Mouse (Mus musculus): ENCODE measurements around the gene Sp2. TPM values are rescaled to one million over a fixed set of nuclear protein-coding genes. Genes with fewer than 3 reads are reported as not detected.
A peak's percentile ranks its signal among the peaks of the same experiment; 100 is the strongest.

Sp2 gene
- polyA plus RNA-seq, 1 experiment from 2014 or later = 19.6 TPM

DNA sequence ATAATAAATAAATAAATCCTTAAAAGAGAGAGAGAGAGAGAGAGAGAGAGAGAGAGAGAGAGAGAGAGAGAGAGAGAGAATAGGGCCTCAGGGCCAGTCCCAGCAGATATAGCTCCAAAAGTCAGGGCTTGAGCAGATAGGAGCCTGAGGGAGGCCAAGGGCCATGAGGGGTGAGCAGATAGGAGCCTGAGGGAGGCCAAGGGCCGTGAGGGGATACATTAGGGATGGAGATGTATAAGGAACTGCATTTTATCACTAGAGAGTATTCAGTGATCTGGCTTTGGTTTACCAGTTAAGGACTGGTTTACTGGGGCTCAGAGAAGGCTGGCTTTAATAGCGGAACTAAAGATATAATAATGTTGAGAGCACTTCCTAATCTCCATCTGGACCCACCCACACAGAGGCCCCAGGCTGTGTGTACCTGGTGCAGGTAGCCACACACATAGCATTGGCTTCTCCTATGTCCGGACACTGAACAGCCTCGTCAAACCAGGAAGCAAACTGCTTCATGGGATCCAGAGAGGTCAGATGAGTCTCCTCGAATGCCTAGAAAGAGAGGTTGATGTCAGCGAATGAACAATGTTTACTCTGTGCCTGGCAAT is 40.7 kb downstream of the Sp2 start:
- no peaks in the 10 kb centered on the region for H3K9me3 ChIP-seq
- H3K4me2 ChIP-seq (replicated peaks) = no peak overlapping the region
- H3K4me3 ChIP-seq (replicated peaks) = no peak overlapping the region
- peaks cover 18% of the 10 kb centered on the region for H3K4me1 ChIP-seq (replicated peaks)
- H3K36me3 ChIP-seq = no peaks in the 10 kb centered on the region
- ATAC-seq = no peak
- H3K27me3 ChIP-seq = peaks cover 11% of the 10 kb centered on the region; the same call in 1 of the 2 replicates
- no peak overlapping the region for H3K9ac ChIP-seq (replicated peaks)
- WGBS = 80% methylated on average over 6 of the region's 6 CpGs
- H3K27ac ChIP-seq = no peak overlapping the region

GRCm38 (mm10) chr11:96940578-96941465 is 41.9 kb downstream of the Sp2 start:
- no peak for ATAC-seq
- peaks cover 11% of the 10 kb centered on the region; the same call in 1 of the 2 replicates for H3K27me3 ChIP-seq
- no peak overlapping the region for H3K4me3 ChIP-seq (replicated peaks)
- H3K4me1 ChIP-seq (replicated peaks) = peaks cover 18% of the 10 kb centered on the region
- no peak overlapping the region for H3K9ac ChIP-seq (replicated peaks)
- no peak overlapping the region for H3K4me2 ChIP-seq (replicated peaks)
- H3K27ac ChIP-seq = no peak overlapping the region
- 74% methylated on average over 16 of the region's 16 CpGs for WGBS
- no peaks in the 10 kb centered on the region for H3K9me3 ChIP-seq
- H3K36me3 ChIP-seq = no peaks in the 10 kb centered on the region

DNA sequence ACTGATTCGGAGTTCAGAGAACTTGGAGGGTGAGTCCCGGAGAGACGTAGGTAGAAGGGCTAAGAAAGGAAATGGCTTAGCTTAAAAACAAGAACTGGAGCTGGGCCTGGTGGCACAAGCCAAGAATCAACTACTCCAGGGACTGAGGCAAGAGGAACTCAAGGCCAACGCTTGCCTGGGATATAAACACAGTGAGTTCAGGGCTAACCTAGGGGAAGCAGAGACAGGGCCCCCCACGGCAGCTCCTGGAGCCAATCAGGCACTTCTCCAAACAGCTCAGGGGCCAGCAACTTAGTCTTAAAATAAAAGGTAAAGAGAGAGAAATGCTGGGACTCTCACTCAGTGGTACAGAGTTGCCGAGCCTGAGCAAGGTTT is 44.3 kb downstream of the Sp2 start:
- peaks cover 10% of the 10 kb centered on the region for H3K4me1 ChIP-seq (replicated peaks)
- H3K9me3 ChIP-seq = no peaks in the 10 kb centered on the region
- 87% methylated on average over 6 of the region's 6 CpGs for WGBS
- H3K36me3 ChIP-seq = no peaks in the 10 kb centered on the region
- H3K27ac ChIP-seq = no peak overlapping the region
- ATAC-seq = no peak
- H3K4me3 ChIP-seq (replicated peaks) = no peak overlapping the region
- peaks cover 7% of the 10 kb centered on the region; the same call in 1 of the 2 replicates for H3K27me3 ChIP-seq
- H3K9ac ChIP-seq (replicated peaks) = no peak overlapping the region
- H3K4me2 ChIP-seq (replicated peaks) = no peak overlapping the region

DNA sequence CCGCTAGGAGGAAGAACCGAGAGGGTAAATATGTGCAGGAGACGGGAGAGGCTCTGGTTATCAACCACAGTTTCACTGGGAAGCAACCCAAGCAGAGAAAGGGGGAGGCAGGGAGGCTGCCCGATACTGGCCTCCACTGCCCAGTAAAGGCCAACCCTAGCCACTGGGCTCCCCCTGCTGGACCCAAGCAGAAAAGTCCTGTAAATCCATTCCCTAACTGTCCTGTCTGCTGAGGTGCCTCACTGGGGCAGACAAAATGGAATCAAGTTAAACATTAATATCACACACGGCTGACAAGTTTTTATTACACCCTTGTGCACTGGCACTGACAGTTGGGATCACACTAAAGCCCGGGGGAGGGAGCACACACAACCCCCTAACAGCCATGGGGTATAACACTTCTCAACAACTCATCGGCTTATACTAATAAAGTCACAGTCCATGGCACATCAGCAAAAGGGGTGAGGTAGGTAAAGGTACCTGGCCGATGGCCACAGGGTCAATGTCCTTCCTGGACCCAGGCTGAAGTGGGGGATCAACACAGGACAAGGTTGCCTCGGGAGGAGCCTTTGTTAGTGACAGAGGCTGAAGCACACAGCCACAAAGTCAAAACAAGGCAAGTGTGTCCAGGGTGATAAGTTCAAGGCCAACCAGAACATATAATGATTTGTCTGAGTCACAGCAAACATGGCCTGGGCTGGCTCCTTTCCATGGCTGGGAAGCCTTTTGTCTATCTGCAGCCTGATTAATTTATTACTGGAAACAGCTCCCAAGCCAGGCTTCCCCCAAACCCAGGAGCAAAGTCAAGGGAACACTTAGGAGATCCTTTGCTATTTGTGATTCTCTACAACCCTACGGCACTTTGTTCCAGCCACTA is 45.0 kb downstream of the Sp2 start:
- 51% methylated on average over 10 of the region's 10 CpGs for WGBS
- no peak overlapping the region for H3K4me2 ChIP-seq (replicated peaks)

DNA sequence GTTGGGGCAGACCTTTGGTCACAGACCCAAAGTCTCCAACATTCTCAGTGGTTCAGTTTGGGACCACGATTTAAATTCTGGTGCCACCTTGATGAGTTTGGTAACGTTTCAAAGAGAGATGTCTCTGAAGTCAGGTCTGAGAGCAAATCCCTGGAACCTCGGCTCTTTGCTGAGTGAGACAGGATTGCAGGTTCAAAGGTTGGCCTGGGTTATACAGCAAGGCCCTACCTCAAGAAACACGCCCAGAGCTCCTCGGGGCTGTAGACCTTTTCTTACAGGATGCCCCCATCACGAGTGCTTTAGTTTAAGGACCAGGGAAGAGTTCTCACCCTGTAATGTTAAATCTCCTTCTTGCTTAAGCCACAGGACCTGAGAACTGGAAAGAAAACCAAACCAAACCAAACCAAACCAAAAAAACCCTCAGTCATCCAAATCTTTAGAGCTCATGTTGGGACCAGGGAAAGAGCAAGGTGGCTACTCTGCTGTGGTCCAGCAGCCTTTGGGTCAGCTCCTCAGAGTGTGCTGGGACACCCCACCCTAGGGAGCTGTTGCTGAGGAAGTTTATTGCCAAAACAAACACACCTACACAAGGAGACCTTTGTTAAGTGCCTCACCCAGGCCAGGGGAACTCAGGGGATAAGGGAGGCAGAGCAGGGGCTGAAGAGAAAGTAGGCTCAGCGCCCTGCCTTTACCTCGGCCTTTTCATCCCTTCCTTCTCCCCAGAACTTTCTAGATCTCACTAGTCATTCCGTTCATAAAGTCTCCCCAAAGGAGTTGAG is 46.7 kb downstream of the Sp2 start:
- Histone ChIP-seq H3K27ac (no peak overlapping the region), H3K27me3 (0 out of 2 replicates have a peak, but pooled peaks cover 3% of the 10 kb centered on the region), H3K4me1 (replicated peaks) (peaks cover 7% of the 10 kb centered on the region), H3K9ac (replicated peaks) (no peak overlapping the region), H3K9me3 (no peaks in the 10 kb centered on the region), H3K36me3 (no peaks in the 10 kb centered on the region), H3K4me2 (replicated peaks) (no peak overlapping the region), H3K4me3 (replicated peaks) (no peak overlapping the region)
- ATAC-seq = no peak
- 90% methylated on average over 9 of the region's 9 CpGs for WGBS

More for the DNA sequence above, 45.0 kb downstream of the Sp2 start:
- Histone ChIP-seq H3K27ac (no peak overlapping the region), H3K9ac (replicated peaks) (no peak overlapping the region), H3K27me3 (peaks cover 3% of the 10 kb centered on the region; the same call in 1 of the 2 replicates), H3K4me3 (replicated peaks) (no peak overlapping the region), H3K36me3 (no peaks in the 10 kb centered on the region), H3K4me1 (replicated peaks) (peaks cover 7% of the 10 kb centered on the region), H3K9me3 (no peaks in the 10 kb centered on the region)
- ATAC-seq = 0 out of 2 replicates have a peak, but pooled peaks have one; percentile 17

DNA sequence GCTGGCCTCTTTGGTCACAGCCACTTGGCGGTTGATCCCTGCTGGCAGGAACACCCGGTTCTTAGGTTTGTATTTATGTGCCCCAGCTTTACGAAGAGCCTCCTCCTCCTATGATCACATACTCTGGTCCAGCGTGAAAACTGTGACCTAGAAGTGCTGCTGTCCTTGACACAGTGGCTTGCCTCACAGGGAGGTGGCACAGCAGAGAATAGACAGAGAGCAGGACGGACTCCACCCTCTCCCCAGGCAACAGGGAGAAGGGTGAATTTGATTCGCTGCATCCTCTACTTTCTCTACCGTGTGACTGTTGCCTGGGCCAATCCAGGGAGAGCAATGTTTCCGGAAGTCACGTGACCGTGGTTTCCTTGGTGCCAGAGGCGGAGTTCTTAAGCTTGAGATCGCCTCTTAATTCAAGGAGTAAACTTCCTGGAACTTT is 47.8 kb downstream of the Sp2 start:
- 19% methylated on average over 12 of the region's 12 CpGs for WGBS
- Histone ChIP-seq H3K9ac (replicated peaks) (no peak overlapping the region), H3K36me3 (no peaks in the 10 kb centered on the region), H3K4me1 (replicated peaks) (peaks cover 7% of the 10 kb centered on the region), H3K4me3 (replicated peaks) (no peak overlapping the region; the same call in 1 of the 2 replicates), H3K27ac (no peak overlapping the region), H3K27me3 (peaks cover 3% of the 10 kb centered on the region; the same call in 1 of the 2 replicates), H3K4me2 (replicated peaks) (peak overlapping the region; percentile 38), H3K9me3 (no peaks in the 10 kb centered on the region)
- peak; percentile 80; the same call in 1 of the 2 replicates for ATAC-seq

DNA sequence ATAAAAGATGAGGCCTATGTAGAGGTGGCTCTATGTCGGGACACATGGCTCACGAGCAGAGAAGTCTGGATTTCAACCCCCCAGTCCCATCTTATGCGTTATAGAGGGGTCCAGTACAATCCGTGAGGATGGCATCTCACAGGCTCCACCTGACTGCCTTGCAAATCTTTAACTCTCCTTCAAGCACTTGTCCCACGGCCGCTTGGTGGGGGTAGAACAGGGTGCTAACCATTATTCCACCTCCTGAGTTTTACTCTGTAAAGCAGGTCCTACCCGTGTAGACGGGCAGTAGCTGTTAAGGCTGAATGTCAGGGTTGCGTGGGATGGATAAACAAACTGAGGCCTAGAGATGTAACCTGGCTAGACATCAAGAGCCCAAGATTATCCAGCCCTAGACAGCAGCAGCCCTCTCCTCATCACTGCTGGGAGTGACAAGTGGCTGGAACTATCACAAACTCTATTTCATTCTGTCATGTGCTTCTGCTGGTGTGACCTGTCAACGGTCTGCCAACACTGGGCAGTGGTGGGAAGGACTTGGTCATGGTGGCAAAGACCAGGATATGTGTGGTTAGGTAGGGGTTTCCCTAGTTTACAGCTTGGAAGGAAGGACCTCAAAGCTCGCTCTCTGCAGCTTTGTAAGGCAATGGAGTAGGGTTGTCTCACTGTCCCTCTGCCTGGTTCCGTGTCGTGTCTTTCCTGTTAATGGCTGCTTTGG is 49.0 kb downstream of the Sp2 start:
- H3K9me3 ChIP-seq = no peaks in the 10 kb centered on the region
- WGBS = 92% methylated on average over 13 of the region's 13 CpGs

GRCm38 (mm10) chr11:96931327-96932062 is 51.3 kb downstream of the Sp2 start:
- no peaks in the 10 kb centered on the region for H3K9me3 ChIP-seq
- peaks cover 11% of the 10 kb centered on the region for H3K4me1 ChIP-seq (replicated peaks)
- 71% methylated on average over 8 of the region's 8 CpGs for WGBS
- no peaks in the 10 kb centered on the region for H3K36me3 ChIP-seq
- H3K4me3 ChIP-seq (replicated peaks) = no peak overlapping the region
- H3K27ac ChIP-seq = no peak overlapping the region
- H3K4me2 ChIP-seq (replicated peaks) = no peak overlapping the region
- H3K27me3 ChIP-seq = peaks cover 26% of the 10 kb centered on the region
- no peak for ATAC-seq
- no peak overlapping the region for H3K9ac ChIP-seq (replicated peaks)

More for the DNA sequence above, 49.0 kb downstream of the Sp2 start:
- Histone ChIP-seq H3K36me3 (no peaks in the 10 kb centered on the region), H3K4me1 (replicated peaks) (peaks cover 11% of the 10 kb centered on the region), H3K4me2 (replicated peaks) (no peak overlapping the region), H3K27me3 (peaks cover 15% of the 10 kb centered on the region), H3K4me3 (replicated peaks) (no peak overlapping the region), H3K27ac (no peak overlapping the region), H3K9ac (replicated peaks) (no peak overlapping the region)
- ATAC-seq = no peak

- no peaks in the 10 kb centered on the region for H3K9me3 ChIP-seq
- WGBS = 73% methylated on average over 9 of the region's 9 CpGs
- H3K27me3 ChIP-seq = peaks cover 26% of the 10 kb centered on the region
- H3K36me3 ChIP-seq = no peaks in the 10 kb centered on the region
- no peak overlapping the region for H3K4me2 ChIP-seq (replicated peaks)
- H3K4me3 ChIP-seq (replicated peaks) = no peak overlapping the region
- H3K4me1 ChIP-seq (replicated peaks) = peaks cover 7% of the 10 kb centered on the region; the same call in 1 of the 2 replicates
- no peak overlapping the region for H3K9ac ChIP-seq (replicated peaks)
- H3K27ac ChIP-seq = no peak overlapping the region
- no peak for ATAC-seq
These were observed 52.9 kb downstream of the Sp2 start for GRCm38 (mm10) chr11:96929766-96930331.

Measured in midbrain, embryonic 13.5 days (tissue).